Mouse (Mus musculus) kidney, adult 2 months (tissue): Measurements from ENCODE around the gene Cog4.

ENCODE experiments used
- CTCF ChIP-seq: fragments of 200-500 bp; conservative IDR thresholded peaks from 2 replicates; pipeline ENCODE4 v1.5.1; 2011; ENCODE audit warnings: low read depth, mild to moderate bottlenecking, control low read depth, low read length, moderate library complexity, mixed read lengths; ENCODE audit not compliant: insufficient read depth, insufficient read length
- POLR2A ChIP-seq: fragments of 200-500 bp; IDR thresholded peaks from one replicate; pipeline ENCODE4 v1.6.1; 2011; ENCODE audit warnings: low read depth, low read length, control low read depth

GRCm38 (mm10) chr8:110856760-110857461, 10.5 kb downstream of the Cog4 start:
- TF ChIP-seq POLR2A (no peak), CTCF (0 out of 2 replicates have a peak, but pooled peaks have one; percentile 2)
